Mouse (Mus musculus): Measurements from ENCODE around the gene Stard3. TPM values are rescaled to one million over a fixed set of nuclear protein-coding genes. Genes with fewer than 3 reads are reported as not detected.
"Not testable (repeated sequence)": the region's sequence is repeated elsewhere in the genome, so short reads cannot be mapped to it uniquely, and the experiment has no call there.

Stard3 gene
- total RNA-seq, 2 experiments from 2014 or later = 22.6 to 24.8 TPM

DNA sequence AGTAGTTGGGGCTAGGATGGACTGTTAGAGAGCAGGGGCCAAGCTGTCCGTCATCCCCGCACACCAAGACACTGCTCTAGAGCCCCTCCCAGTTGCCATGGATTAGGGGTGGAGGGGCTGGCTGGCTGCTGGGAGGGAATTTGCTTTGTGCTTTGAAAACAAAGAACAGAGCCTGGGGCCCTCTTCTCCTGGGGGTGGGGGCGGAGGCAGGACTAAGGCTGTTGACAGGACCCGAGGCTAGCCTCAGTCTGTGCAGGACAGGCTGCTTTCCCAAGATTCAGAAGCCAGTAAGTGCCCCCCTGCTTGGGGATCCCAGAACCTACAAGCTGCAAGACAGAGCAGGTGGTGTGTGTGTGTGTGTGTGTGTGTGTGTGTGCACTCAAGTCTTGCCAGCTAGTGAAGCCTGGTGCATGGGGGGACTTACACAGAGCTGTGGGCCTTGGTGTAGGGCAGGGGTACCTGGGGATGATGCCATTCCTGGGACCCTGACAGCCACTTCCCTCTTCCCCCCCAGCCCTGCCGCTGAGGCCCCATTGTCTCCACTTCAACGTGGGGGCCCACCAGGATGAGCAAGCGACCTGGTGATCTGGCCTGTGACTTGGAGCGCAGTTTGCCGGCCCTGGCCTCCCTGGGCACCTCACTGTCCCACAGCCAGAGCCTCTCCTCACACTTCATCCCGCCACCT lies 13.5 kb downstream of the Stard3 start:
- DNase-seq (ENCODE audit: low spot score in 2 of 2) = no peak

GRCm38 (mm10) chr11:98372406-98372805 lies 14.2 kb downstream of the Stard3 start:
- peak; percentile 54 to 68 for DNase-seq (ENCODE audit: low spot score in 2 of 2)

GRCm38 (mm10) chr11:98373244-98373643 lies 15.1 kb downstream of the Stard3 start:
- DNase-seq (ENCODE audit: low spot score in 2 of 2) = no peak

DNA sequence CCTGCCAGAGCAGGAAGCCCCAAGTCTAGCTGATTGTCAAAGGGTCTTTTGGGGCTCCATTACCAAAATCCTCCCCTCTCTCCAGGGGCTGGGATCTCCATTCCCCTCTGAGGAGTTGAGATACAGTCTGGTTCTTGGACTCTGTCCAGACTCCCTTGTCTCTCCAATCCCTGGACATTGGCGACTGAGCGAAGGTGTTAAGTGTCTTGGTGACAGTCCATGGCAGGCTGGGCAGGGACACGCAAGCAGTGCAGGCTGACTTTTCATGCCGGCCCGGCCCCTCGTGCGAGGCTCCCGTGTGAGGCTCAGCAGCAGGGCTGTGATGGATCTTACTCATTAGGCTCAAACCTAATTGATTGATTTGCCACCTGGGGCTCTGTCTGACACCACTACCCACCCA lies 16.1 kb downstream of the Stard3 start:
- no peak for DNase-seq (ENCODE audit: low spot score in 2 of 2)

GRCm38 (mm10) chr11:98376756-98377155 lies 18.6 kb downstream of the Stard3 start:
- DNase-seq (ENCODE audit: low spot score in 2 of 2) = no peak

DNA sequence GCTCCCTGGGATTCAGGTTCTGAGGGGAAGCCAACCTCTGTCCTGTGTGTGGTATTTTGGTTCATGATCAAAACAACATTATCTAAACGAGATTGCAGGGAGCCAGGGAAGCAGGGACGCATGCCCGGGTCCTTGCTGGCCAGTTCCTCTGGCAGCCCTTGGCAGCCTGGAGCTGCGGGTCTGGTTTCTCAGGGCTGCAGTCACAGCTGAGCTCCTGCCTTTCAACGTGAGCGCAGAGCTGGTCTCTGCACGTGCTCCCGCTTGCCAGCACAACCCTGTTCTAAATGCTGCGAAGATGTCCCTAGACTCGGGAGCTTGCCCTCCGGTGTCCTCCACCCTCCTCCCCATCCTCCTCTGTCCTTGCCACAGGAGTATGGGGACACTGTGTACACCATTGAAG lies 19.6 kb downstream of the Stard3 start:
- DNase-seq (ENCODE audit: low spot score in 2 of 2) = no peak

GRCm38 (mm10) chr11:98379379-98379778 lies 21.2 kb downstream of the Stard3 start:
- DNase-seq (ENCODE audit: low spot score in 2 of 2) = no peak

DNA sequence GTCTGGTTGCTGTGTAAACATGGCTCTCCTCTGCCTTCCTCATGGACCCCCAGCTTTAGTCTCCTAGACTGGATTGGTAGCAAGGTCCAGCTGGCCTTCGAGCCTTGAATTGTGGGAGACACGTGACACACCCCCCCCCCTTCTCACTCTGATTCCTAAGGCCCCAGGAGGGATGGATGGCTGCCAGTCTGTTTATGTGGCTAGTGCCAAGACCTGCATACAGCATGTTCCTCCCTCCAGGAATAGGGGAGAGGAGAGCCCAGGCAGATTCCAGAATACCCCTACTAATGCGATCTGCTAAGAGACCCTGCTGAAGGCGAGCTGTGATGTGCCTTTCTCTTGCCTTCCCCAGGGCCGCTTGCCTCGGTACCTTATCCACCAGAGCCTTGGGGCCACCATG lies 21.9 kb downstream of the Stard3 start:
- no peak for DNase-seq (ENCODE audit: low spot score in 2 of 2)

DNA sequence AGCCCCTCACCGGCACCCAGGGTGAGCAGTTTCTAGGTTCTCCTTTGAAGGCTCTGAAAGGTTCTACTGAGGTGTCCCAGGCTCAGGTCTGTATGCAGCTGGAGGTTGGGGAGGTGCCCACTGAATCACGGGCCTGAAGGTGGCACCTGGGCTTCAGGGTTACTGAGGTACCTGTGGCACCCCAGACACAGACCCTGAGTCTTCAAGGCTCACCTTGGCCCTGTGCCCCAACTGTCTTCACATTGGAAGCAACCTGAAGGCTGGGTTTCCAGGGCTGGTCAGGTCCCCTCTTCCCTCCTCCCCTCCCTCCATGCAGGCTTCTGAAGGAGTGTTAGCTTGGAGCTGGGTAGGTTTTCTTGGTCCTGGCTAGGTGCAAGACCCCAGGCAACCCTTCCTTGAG lies 23.5 kb downstream of the Stard3 start:
- DNase-seq (ENCODE audit: low spot score in 2 of 2) = no peak

GRCm38 (mm10) chr11:98382405-98382804 lies 24.2 kb downstream of the Stard3 start:
- not testable (repeated sequence) for DNase-seq (ENCODE audit: low spot score in 2 of 2)

- DNase-seq (ENCODE audit: low spot score in 2 of 2) = no peak
Measured at GRCm38 (mm10) chr11:98383261-98384030, 25.3 kb downstream of the Stard3 start, which contains the start of gene Tcap. Gene Tcap (plus strand): TSS chr11:98383811.

DNA sequence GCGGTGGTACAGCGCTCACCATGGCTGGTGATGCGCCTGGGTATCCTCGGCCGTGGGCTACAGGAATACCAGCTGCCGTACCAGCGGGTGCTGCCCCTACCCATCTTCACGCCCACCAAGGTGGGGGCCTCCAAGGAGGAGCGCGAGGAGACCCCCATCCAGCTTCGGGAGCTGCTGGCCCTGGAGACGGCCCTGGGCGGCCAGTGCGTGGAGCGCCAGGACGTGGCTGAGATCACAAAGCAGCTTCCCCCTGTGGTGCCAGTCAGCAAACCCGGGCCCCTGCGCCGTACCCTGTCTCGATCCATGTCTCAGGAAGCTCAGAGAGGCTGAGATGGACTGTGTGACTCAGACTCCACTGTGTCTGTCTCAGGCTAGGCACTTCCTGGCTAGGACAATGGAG lies 26.0 kb downstream of the Stard3 start:
- DNase-seq (ENCODE audit: low spot score in 2 of 2) = no peak

DNA sequence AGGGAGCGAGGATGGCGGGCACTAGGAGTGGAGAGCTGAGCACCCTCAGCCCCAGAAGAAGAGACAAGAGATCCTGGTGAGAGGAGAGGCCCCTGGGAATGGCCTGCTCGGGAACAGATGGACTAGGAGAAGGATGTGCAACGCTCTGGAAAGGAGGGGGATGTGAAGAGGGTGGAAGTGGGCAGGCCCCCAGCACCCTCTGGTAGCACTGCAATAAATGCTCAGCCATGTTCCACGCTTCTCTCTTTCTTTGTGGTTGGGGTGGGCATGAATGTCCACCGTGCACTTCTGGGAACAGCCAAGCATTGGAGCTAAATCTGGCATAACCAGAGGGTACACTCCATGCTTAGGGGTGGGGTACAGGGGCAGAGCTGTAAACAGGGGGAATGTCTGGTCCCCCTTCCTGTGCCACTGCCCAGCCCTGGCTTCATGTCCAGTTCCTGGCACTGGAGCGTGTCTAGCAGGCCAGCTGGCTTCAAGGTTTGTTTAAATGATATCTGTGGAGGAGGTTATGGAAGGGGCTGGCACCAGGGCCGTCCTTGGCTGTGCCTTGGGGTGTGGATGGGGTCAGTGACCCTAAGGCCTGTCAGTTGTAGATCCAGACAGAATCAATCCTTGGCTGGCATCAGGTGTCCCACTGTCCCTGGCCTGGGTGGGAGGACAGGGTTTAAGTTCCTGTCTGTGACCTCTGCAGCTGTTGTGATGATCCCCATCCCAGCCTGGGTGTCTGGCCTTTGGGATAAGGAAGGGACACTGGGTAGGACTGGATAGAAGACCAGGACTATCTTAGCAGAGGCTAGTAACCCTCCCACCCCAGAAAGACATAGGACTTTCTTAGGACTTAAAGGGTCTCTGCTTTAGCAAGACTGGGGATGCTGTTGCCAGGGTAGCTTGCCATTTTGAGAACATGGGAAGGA lies 26.8 kb downstream of the Stard3 start:
- DNase-seq (ENCODE audit: low spot score in 2 of 2) = no peak

DNA sequence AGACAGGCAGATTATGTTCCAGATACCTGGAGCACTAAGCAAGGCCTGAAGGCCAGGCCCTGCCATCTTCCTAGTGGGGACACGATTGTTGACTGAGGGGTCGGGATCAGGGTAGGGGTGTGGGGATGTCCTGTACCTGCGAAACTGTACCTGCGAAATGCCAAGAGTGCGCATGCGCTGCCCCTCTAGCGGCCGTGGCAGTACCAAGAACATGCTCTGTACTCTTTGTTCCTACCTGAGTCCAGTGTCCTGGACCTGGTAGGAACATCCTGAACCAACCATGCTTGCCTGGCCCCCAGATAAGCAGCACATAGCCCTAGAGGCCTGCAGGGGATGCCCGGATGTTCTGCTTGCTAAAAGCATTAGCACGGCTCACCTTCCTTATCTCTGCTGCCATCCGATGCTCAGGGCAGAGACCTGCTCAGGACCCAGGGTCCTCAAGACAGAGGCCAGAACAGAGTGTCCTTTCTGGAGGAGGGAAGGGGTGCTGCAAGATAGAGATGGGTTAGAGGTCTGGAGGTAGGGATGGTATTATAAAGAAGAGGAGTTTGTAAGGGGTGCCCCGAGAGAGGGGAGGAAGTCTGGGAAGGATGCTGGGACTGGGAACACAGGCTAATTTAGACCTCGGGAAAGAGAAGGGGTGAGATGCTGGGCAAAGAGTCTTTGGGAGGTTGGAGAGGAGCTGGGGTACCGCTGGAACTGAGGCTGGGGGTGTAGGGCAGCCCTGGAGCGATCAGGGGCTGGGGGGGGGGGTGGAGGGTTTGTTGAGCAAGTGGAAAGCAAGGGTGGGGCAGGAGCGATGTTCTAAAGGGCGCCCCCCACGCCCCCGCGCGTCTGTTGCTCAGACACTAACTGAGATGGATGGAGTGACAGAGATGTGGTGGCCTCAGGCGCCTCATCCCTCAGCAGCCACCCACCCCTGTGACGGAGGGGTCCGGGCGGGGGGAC lies 27.7 kb downstream of the Stard3 start, which contains the start of gene Pnmt:
TSS of gene Pnmt (plus strand) at position 813 of the 948 bp plus-strand sequence.
- no peak for DNase-seq (ENCODE audit: low spot score in 2 of 2)

DNA sequence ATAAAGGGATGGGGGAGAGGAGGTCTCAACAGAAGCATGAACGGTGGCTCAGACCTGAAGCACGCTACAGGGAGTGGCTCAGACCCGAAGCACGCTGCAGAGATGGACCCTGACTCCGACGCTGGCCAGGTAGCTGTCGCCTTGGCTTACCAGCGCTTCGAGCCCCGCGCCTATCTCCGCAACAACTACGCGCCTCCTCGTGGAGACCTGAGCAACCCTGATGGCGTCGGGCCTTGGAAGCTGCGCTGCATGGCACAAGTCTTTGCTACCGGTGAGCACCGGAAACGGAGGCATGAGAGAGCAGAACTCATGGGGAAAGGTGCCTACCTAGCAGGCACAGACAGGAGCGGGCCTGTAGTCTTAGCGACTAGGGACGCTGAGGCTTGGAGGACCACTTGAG lies 28.4 kb downstream of the Stard3 start:
- no peak for DNase-seq (ENCODE audit: low spot score in 2 of 2)

DNA sequence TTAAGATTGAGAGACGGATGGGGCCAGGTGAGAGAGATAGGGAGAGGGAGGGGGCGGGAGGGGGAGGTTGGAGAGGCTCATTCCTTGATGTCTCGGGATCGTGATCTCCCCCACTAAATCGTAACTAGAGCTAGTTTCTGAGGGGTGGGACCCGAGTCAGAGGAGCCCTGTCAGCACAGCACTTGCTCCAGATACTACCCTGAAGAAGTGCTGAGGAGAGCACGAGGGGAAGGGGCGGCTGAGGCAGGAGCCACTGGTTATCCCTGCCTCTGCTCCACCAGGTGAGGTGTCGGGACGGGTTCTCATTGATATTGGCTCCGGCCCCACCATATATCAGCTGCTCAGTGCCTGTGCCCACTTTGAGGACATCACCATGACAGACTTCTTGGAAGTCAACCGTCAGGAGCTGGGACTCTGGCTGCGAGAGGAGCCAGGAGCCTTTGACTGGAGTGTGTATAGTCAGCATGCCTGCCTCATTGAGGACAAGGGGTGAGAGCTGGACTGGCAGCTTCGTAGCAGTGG lies 28.9 kb downstream of the Stard3 start:
- DNase-seq (ENCODE audit: low spot score in 2 of 2) = no peak

DNA sequence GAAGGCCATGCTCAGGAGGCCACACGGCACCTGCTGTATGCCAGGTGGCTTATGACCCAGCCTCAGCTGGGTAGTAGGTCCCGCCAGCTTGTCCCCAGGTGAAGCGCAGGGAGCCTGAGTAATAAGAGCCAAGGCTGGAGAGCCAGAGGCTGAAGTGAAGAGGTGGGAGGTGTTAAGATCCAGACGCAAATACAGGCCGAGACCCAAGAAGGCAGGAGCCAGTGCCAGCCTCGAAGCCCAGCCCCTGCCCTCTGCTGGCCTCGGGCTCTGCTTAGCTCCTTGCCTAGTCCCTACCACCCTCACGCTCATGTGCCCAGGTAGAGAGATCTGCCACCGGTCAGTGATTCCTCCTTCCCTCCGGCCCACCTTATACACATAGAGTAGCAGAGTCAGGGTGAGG lies 30.1 kb downstream of the Stard3 start:
- no peak for DNase-seq (ENCODE audit: low spot score in 2 of 2)

- DNase-seq (ENCODE audit: low spot score in 2 of 2) = peak in 1 of 2 experiments; percentile 65
Measured at GRCm38 (mm10) chr11:98389221-98389780, 31.1 kb downstream of the Stard3 start.

GRCm38 (mm10) chr11:98390141-98390540 lies 32.0 kb downstream of the Stard3 start:
- no peak for DNase-seq (ENCODE audit: low spot score in 2 of 2)

DNA sequence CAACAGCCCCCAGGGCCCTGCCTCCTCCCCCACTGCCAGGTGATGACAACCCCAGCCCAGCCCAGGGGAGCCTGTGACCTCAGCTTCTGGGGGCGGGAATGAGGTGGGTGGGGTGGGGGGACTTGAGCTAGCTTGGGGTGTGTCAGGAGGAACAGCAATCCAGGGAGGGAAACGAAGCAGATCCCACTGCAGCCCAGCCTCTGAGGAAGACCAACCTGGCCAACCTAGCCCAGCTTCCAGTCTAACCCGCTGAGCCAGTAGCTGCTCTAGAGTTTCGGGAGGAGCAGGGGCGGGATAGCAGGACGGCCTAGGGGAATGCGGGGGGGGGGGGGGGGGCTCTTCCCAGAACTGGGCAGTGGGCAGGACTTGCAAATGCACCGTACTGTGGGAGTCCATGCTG lies 33.9 kb downstream of the Stard3 start:
- no peak for DNase-seq (ENCODE audit: low spot score in 2 of 2)

All from layer of hippocampus, postnatal 14 days (tissue).